Mouse (Mus musculus): ENCODE results near the gene Fgfr2.

GRCm38 (mm10) chr7:132580511-132580910 lies 542.6 kb downstream of the Fgfr2 start:
- TF ChIP-seq MAX (IDR thresholded peaks at IDR 0.05) (no peak), CTCF (IDR thresholded peaks at IDR 0.05; ENCODE audit: control insufficient read depth, insufficient read depth, insufficient read length) (no peak)
